Mouse (Mus musculus): ENCODE data around the gene Srpk3. TPM values are rescaled to one million over a fixed set of nuclear protein-coding genes. Genes with fewer than 3 reads are reported as not detected.

Gene Srpk3
- total RNA-seq, 2 experiments from 2014 or later, result 0.33 TPM; not detected in 1

- no peak for DNase-seq
Observed at GRCm38 (mm10) chrX:73805814-73806213, 31.6 kb downstream of the Srpk3 start.

DNA sequence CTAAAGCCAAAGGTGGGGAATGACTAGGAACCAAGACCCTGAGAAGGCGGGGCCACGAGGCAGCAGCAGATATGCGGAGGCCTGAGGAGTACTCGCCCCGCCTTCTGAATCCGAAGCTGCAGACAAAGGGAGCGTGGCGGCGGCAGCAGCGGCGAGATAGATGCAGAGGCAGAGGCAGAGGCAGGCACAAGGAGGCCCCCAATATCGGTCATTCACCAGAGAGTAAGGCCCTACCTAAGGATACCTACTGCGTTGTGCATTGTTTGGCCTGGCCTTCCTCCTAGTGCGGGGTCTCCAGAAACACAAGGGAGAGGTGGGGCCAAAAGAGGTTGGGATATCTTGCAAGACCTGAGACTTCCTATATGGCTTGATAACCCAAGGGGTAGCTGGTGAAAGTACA is 40.9 kb downstream of the Srpk3 start:
- DNase-seq, result no peak

GRCm38 (mm10) chrX:73816596-73817314 is 42.5 kb downstream of the Srpk3 start:
- no peak for DNase-seq

DNA sequence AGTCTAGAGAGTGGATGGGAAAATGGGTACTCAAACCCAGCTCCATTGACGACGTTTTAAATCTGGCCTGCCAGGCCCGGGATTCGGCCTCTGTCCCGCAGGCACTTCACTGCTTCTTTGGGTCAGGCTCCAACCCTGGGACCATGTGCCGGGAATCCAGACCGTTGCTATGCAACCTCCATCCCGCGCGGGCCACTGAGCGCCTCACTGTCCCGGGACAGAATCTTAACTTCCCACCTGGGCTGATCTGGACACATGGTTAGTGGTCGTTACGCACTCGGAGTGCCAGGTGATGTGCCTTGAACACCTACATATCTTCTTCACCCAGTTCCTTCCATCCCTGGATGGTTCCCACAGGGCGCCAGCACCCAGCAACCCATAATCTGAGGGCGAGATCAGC is 49.5 kb downstream of the Srpk3 start:
- no peak for DNase-seq

DNA sequence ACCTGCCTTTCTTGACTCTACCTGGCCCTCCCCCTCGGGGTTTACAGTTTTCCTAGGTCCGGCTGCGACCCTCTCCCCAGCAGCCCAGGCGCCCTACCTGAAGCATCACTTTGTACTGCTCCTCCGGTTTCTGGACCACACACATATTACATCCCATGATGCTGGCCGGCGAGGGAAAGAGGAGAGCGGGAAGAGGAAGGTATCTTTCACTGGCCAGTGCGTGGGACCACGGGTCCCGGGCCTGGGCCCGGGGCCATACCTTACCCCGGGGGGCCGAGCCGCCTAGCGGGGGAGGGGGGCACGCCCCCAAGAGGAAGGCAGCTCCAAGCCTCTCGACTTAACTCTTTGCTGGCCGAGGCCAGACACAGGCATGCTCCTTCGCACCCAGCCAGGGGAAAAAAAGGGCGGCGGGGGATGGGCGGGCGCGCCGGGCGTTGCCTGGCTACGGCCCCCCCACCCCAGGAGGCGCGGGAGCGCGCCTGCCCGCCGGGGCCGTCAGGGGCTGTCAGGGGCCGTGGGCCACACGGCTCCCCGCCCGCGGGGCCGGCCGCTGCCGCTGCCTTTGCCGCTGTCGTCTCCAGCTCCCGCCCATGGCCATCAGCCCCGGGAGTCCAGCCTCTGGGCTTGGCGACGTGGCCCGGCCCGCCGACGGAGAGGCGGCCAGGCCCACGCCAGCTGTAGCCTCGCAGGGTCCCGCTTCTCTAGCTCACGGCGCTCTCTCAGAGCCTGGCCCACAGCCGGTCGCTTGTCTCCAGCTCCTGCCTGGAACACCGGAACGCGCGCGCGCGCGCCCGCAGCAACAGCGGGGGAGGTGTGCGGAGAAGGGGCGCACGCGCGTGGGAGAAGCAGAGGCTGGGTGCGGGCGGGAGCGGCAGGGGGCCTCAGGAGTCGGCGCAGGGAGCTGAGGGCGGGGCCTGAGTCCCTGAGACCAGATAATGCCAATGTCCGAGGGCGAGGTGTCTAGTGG is 50.3 kb downstream of the Srpk3 start, which contains the start of gene Pdzd4:
Pdzd4 (minus strand) TSS at position 785 of the 967 bp plus-strand sequence.
- peak; percentile 47 to 62 for DNase-seq

Other genes starting within 250 kb of the Srpk3 start
- 1 to 10 TPM in 1 of 2 experiments, under 1 TPM in 1; 0.49 to 2.0 TPM for gene Dusp9, start 135.0 kb upstream of the Srpk3 start, total RNA-seq (2021)
- gene Pnck, start 114.3 kb upstream of the Srpk3 start, total RNA-seq (2021), result 1 to 10 TPM; 6.9 to 7.0 TPM
- 100 to 1,000 TPM in 1 of 2 experiments, 10 to 100 TPM in 1; 62.6 to 126 TPM for gene Slc6a8, start 101.3 kb upstream of the Srpk3 start, total RNA-seq (2021)
- gene Bcap31, start 58.2 kb upstream of the Srpk3 start, total RNA-seq (2021), result 100 to 1,000 TPM; 278 to 286 TPM
- 10 to 100 TPM; 21.6 to 31.5 TPM for gene Abcd1, start 57.8 kb upstream of the Srpk3 start, total RNA-seq (2021)
- under 1 TPM; 0.30 to 0.66 TPM for gene Plxnb3, start 17.3 kb upstream of the Srpk3 start, total RNA-seq (2021)
- 100 to 1,000 TPM; 412 to 482 TPM for gene Idh3g, start 12.5 kb downstream of the Srpk3 start, total RNA-seq (2021)
- 100 to 1,000 TPM; 161 to 166 TPM for gene Ssr4, start 12.6 kb downstream of the Srpk3 start, total RNA-seq (2021)
- gene Pdzd4, start 50.6 kb downstream of the Srpk3 start, total RNA-seq (2021), result 1 to 10 TPM; 2.9 to 4.4 TPM
- gene Avpr2, start 117.7 kb downstream of the Srpk3 start, total RNA-seq (2021), result not detected
- 10 to 100 TPM in 1 of 2 experiments, 1 to 10 TPM in 1; 9.8 to 10.0 TPM for gene L1cam, start 121.7 kb downstream of the Srpk3 start, total RNA-seq (2021)
- 1 to 10 TPM; 2.9 to 3.0 TPM for gene Arhgap4, start 147.5 kb downstream of the Srpk3 start, total RNA-seq (2021)
- gene Naa10, start 147.5 kb downstream of the Srpk3 start, total RNA-seq (2021), result 10 to 100 TPM; 76.0 to 85.1 TPM
- 10 to 100 TPM; 16.1 to 23.8 TPM for gene Renbp, start 156.4 kb downstream of the Srpk3 start, total RNA-seq (2021)
- 10 to 100 TPM; 56.9 to 57.1 TPM for gene Hcfc1, start 192.0 kb downstream of the Srpk3 start, total RNA-seq (2021)
- 100 to 1,000 TPM; 112 to 117 TPM for gene Irak1, start 249.5 kb downstream of the Srpk3 start, total RNA-seq (2021)

Measured in adrenal gland, postnatal 36 days (tissue).